Mouse (Mus musculus) MEL (cell line): ENCODE results near the gene Slc22a1. TPM values are rescaled to one million over a fixed set of nuclear protein-coding genes. Genes with fewer than 3 reads are reported as not detected.

Experiments used
- DNase-seq: peaks from one replicate; pipeline ENCODE4 v3.0.0; 2011; ENCODE audit warnings: low read depth, low spot score
- H3K27ac ChIP-seq: 2 replicates; pipeline ENCODE4 v1.5.1; 2012; ENCODE audit warnings: low read depth, mild to moderate bottlenecking, control low read depth, low read length, moderate library complexity; ENCODE audit not compliant: control insufficient read depth
- H3K27me3 ChIP-seq, 2 experiments: fragments of 150-350 bp in 1 of 2; sonication (generic) in 1 of 2; 2 replicates each; pipeline ENCODE4 v1.6.1; 2012; ENCODE audit warnings: low read length in 2 of 2, mild to moderate bottlenecking in 2 of 2, improper control_type of control experiment in 1 of 2, moderate library complexity in 1 of 2; ENCODE audit not compliant: insufficient read depth in 2 of 2, control insufficient read depth in 1 of 2
- H3K36me3 ChIP-seq, 2 experiments: 2 replicates each; pipeline ENCODE4 v1.6.1; 2012 to 2014; ENCODE audit warnings: low read length in 2 of 2, improper control_type of control experiment in 1 of 2, inconsistent platforms in 1 of 2, mild to moderate bottlenecking in 1 of 2; ENCODE audit not compliant: insufficient read depth in 2 of 2, control insufficient read depth in 1 of 2
- H3K4me1 ChIP-seq, 2 experiments: fragments of 150-350 bp in 1 of 2; sonication (generic) in 1 of 2; 2 replicates each; pipeline ENCODE4 v1.6.1; 2012; ENCODE audit warnings: low read length in 2 of 2, improper control_type of control experiment in 1 of 2, mild to moderate bottlenecking in 1 of 2; ENCODE audit not compliant: insufficient read depth in 2 of 2, control insufficient read depth in 1 of 2
- H3K4me3 ChIP-seq, 2 experiments: fragments of 150-350 bp in 1 of 2; sonication (generic) in 1 of 2; 2 replicates each; pipeline ENCODE4 v1.5.1; 2012; ENCODE audit warnings: low read depth in 2 of 2, low read length in 2 of 2, mild to moderate bottlenecking in 2 of 2, moderate library complexity in 2 of 2, control low read depth in 1 of 2, improper control_type of control experiment in 1 of 2; ENCODE audit not compliant: control insufficient read depth in 1 of 2, insufficient read depth in 1 of 2
- H3K79me2 ChIP-seq: 2 replicates; pipeline ENCODE4 v1.6.1; 2012; ENCODE audit warnings: mild to moderate bottlenecking, low read length, moderate library complexity; ENCODE audit not compliant: control insufficient read depth, poor library complexity, insufficient read depth
- H3K9ac ChIP-seq: 2 replicates; pipeline ENCODE4 v1.6.1; 2012; ENCODE audit warnings: low read depth, mild to moderate bottlenecking, control low read depth, low read length, moderate library complexity; ENCODE audit not compliant: control insufficient read depth, poor library complexity, severe bottlenecking
- H3K9me3 ChIP-seq: fragments of 150-350 bp; sonication (generic); replicated peaks from 2 replicates; pipeline ENCODE4 v1.6.1; 2012; ENCODE audit warnings: mild to moderate bottlenecking, low read length, improper control_type of control experiment, moderate library complexity; ENCODE audit not compliant: insufficient read depth
- E2F4 ChIP-seq: IDR thresholded peaks from 2 replicates; pipeline ENCODE4 v1.6.1; 2011; ENCODE audit warnings: low read depth, low read length, improper control_type of control experiment, borderline replicate concordance
- ELF1 ChIP-seq: IDR thresholded peaks from 2 replicates; pipeline ENCODE4 v1.6.1; 2014; ENCODE audit warnings: low read depth, mild to moderate bottlenecking, inconsistent platforms, low read length, improper control_type of control experiment, moderate library complexity
- GABPA ChIP-seq: IDR thresholded peaks from 2 replicates; pipeline ENCODE4 v1.6.1; 2012; ENCODE audit warnings: low read depth, mild to moderate bottlenecking, inconsistent platforms, low read length, improper control_type of control experiment, moderate library complexity
- GATA1 ChIP-seq: IDR thresholded peaks from 2 replicates; pipeline ENCODE4 v1.6.1; 2011; ENCODE audit warnings: low read depth, low read length, improper control_type of control experiment
- HCFC1 ChIP-seq: IDR thresholded peaks from 2 replicates; pipeline ENCODE4 v1.6.1; 2012; ENCODE audit warnings: low read depth, mild to moderate bottlenecking, inconsistent platforms, low read length, improper control_type of control experiment, moderate library complexity
- JUND ChIP-seq: IDR thresholded peaks from 2 replicates; pipeline ENCODE4 v1.6.1; 2011; ENCODE audit warnings: low read depth, mild to moderate bottlenecking, improper control_type of control experiment, low read length
- MXI1 ChIP-seq: IDR thresholded peaks from 2 replicates; pipeline ENCODE4 v1.6.1; 2011; ENCODE audit warnings: mild to moderate bottlenecking, low read depth, low read length, improper control_type of control experiment
- NRF1 ChIP-seq: IDR thresholded peaks from 2 replicates; pipeline ENCODE4 v1.6.1; 2014; ENCODE audit warnings: low read depth, mild to moderate bottlenecking, inconsistent platforms, low read length, improper control_type of control experiment, moderate library complexity; ENCODE audit not compliant: poor library complexity, insufficient read depth, severe bottlenecking
- POLR2AphosphoS5 ChIP-seq: IDR thresholded peaks from 2 replicates; pipeline ENCODE4 v1.6.1; 2012; ENCODE audit warnings: low read depth, borderline replicate concordance, mild to moderate bottlenecking, inconsistent platforms, low read length, moderate library complexity, mixed read lengths
- RAD21 ChIP-seq: IDR thresholded peaks from 2 replicates; pipeline ENCODE4 v1.6.1; 2011; ENCODE audit warnings: mild to moderate bottlenecking, low read depth, low read length, improper control_type of control experiment
- UBTF ChIP-seq: IDR thresholded peaks from 2 replicates; pipeline ENCODE4 v1.6.1; 2012; ENCODE audit warnings: low read depth, mild to moderate bottlenecking, inconsistent platforms, low read length, improper control_type of control experiment, moderate library complexity, borderline replicate concordance; ENCODE audit not compliant: insufficient read depth
- USF2 ChIP-seq, 2 experiments: IDR thresholded peaks; 2 replicates each; pipeline ENCODE4 v1.6.1; 2011 to 2012; ENCODE audit warnings: improper control_type of control experiment in 2 of 2, low read length in 2 of 2, borderline replicate concordance in 1 of 2, inconsistent platforms in 1 of 2, low read depth in 1 of 2, mild to moderate bottlenecking in 1 of 2; ENCODE audit not compliant: insufficient read depth in 1 of 2
- ZC3H11A ChIP-seq: IDR thresholded peaks from 2 replicates; pipeline ENCODE4 v1.6.1; 2012; ENCODE audit warnings: low read depth, mild to moderate bottlenecking, inconsistent platforms, low read length, improper control_type of control experiment
- ZKSCAN1 ChIP-seq: IDR thresholded peaks from 2 replicates; pipeline ENCODE4 v1.6.1; 2012; ENCODE audit warnings: low read depth, mild to moderate bottlenecking, inconsistent platforms, low read length, improper control_type of control experiment, moderate library complexity
- ZMIZ1 ChIP-seq: IDR thresholded peaks from 2 replicates; pipeline ENCODE4 v1.6.1; 2012; ENCODE audit warnings: low read depth, mild to moderate bottlenecking, inconsistent platforms, low read length, improper control_type of control experiment, moderate library complexity
- polyA plus RNA-seq, 2 experiments: library from polyadenylated mRNA; stranded (reverse) in 1 of 2; unstranded in 1 of 2; fragments of >175 nt in 1 of 2; fragments of >200 nt in 1 of 2; gene quantifications; 2 replicates each; pipeline versions ENCODE4 v1.2.1 to v1.2.4; 2012; ENCODE audit warnings: low replicate concordance in 2 of 2, low read depth in 1 of 2; ENCODE audit not compliant: insufficient read length in 2 of 2, insufficient read depth in 1 of 2, missing spikeins in 1 of 2
- total RNA-seq: library from RNA; depleted of rRNA; stranded (reverse); fragments of 300-350 nt; gene quantifications from 2 replicates; pipeline ENCODE4 v1.2.3, GENCODE M21; 2012

Gene Slc22a1
- total and polyA plus RNA-seq, 3 experiments, result not detected

- no peak overlapping the region for H3K4me3 ChIP-seq
- no peak overlapping the region for H3K9ac ChIP-seq
- H3K4me1 ChIP-seq, result no peaks in the 10 kb centered on the region
- no peak for DNase-seq
- H3K9me3 ChIP-seq, result no peaks in the 10 kb centered on the region
- no peaks in the 10 kb centered on the region for H3K36me3 ChIP-seq
- H3K27ac ChIP-seq, result no peak overlapping the region
- H3K27me3 ChIP-seq, result no peaks in the 10 kb centered on the region; a peak in 1 of 4 replicates
- no peaks in the 10 kb centered on the region for H3K79me2 ChIP-seq
- no peak for TF ChIP-seq USF2 (IDR thresholded peaks at IDR 0.05; ENCODE audit: borderline replicate concordance in 1 of 2, insufficient read depth in 1 of 2, low read depth in 1 of 2, low read length in 2 of 2)
These were observed 8.0 kb upstream of the Slc22a1 start for GRCm38 (mm10) chr17:12683582-12683981.

GRCm38 (mm10) chr17:12678261-12678660, 2.6 kb upstream of the Slc22a1 start:
- no peak overlapping the region for H3K27ac ChIP-seq
- H3K27me3 ChIP-seq, result no peaks in the 10 kb centered on the region; a peak in 1 of 4 replicates
- H3K9ac ChIP-seq, result no peak overlapping the region
- no peaks in the 10 kb centered on the region for H3K4me1 ChIP-seq
- no peak for DNase-seq
- H3K4me3 ChIP-seq, result no peak overlapping the region
- no peaks in the 10 kb centered on the region for H3K9me3 ChIP-seq
- H3K79me2 ChIP-seq, result no peaks in the 10 kb centered on the region
- no peaks in the 10 kb centered on the region for H3K36me3 ChIP-seq
- TF ChIP-seq JUND (no peak), GATA1 (no peak), GABPA (no peak), E2F4 (no peak), RAD21 (no peak), MXI1 (no peak), ZMIZ1 (no peak), USF2 (IDR thresholded peaks at IDR 0.05; ENCODE audit: borderline replicate concordance in 1 of 2, insufficient read depth in 1 of 2, low read depth in 1 of 2, low read length in 2 of 2) (no peak), HCFC1 (no peak), ELF1 (no peak), ZKSCAN1 (no peak), ZC3H11A (no peak), UBTF (no peak), NRF1 (no peak), POLR2AphosphoS5 (no peak)
